Mouse (Mus musculus) lung, adult 2 months (tissue): ENCODE results near the gene Gfod1.

ENCODE experiments used
- CTCF ChIP-seq: fragments of 200-500 bp; IDR thresholded peaks from 2 replicates; pipeline ENCODE4 v1.5.1; 2011; ENCODE audit warnings: mild to moderate bottlenecking, low read length, control low read depth; ENCODE audit not compliant: insufficient read depth
- POLR2A ChIP-seq: fragments of 200-500 bp; IDR thresholded peaks from 2 replicates; pipeline ENCODE4 v1.6.1; 2011; ENCODE audit warnings: low read depth, mild to moderate bottlenecking, control low read depth, low read length, borderline replicate concordance; ENCODE audit errors: extremely low read depth

- no peak for TF ChIP-seq CTCF
- TF ChIP-seq POLR2A = no peak
Observed at GRCm38 (mm10) chr13:43193266-43193665, 110.7 kb downstream of the Gfod1 start.
